Mouse (Mus musculus): Measurements from ENCODE around the gene Bag2. TPM values are rescaled to one million over a fixed set of nuclear protein-coding genes. Genes with fewer than 3 reads are reported as not detected.
"Not testable (repeated sequence)": the region's sequence is repeated elsewhere in the genome, so short reads cannot be mapped to it uniquely, and the experiment has no call there.

Gene Bag2
- polyA plus RNA-seq, 1 experiment from 2014 or later = 29.6 TPM

- ATAC-seq (ENCODE audit: low FRiP score) (no peak), DNase-seq (ENCODE audit: low spot score, missing footprints) (no peak)
- H3K27ac ChIP-seq (ENCODE audit: low read depth, low read length) = no peak overlapping the region
- no peaks in the 10 kb centered on the region; the same call in 1 of the 2 replicates for H3K27me3 ChIP-seq (ENCODE audit: control insufficient read depth, insufficient read depth, low read length)
- H3K36me3 ChIP-seq (ENCODE audit: control insufficient read depth, insufficient read depth, low read length) = no peaks in the 10 kb centered on the region
- H3K9ac ChIP-seq (ENCODE audit: low read length) = no peak overlapping the region
- H3K4me1 ChIP-seq (ENCODE audit: control insufficient read depth, insufficient read depth, low read length) = peaks cover 11% of the 10 kb centered on the region
- no peak overlapping the region for H3K4me2 ChIP-seq
- H3K4me3 ChIP-seq (ENCODE audit: low read depth, low read length) = no peak overlapping the region
- no peaks in the 10 kb centered on the region for H3K9me3 ChIP-seq (ENCODE audit: control insufficient read depth, low read length)
- 92% methylated on average over 7 of the region's 7 CpGs for WGBS
These were observed 1.8 kb downstream of the Bag2 start for GRCm38 (mm10) chr1:33755799-33756198.

DNA sequence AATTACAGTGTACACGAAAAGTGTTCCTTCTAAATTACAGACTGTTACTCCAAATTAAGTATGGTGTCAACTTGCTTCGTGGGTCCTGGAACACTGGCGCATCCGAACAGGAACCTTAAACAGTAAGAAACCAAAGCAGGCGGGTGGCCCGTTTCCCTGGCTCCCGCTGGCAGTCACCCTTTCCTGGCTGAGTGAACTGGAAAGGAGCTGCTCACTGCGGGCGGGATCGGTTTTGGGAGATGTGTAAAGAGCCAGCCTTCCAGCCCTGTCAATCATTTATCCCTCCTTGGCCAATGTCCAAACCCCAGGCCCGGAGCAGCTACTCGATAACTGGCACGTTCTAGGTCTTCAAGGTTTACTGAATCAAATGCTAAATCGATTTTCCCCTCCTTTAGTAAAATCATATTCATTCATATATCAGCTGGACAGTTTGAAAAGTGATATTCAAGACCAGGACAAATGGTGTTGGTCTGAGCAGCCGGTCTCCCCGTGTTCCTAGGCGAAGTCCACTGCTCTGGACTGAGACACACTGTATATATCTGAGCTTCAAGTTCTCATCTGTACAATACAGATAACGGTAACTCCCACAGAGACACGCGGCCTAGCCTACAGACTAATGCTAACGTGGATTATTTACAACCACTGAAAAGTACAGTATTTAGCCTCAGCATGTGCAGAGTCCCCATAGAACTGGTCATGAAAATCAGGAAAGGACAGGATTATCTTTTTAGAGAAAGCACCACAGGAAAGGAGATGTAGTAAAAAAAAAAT is 2.4 kb downstream of the Bag2 start:
- Histone ChIP-seq H3K4me1 (ENCODE audit: control insufficient read depth, insufficient read depth, low read length) (peaks cover 11% of the 10 kb centered on the region), H3K27ac (ENCODE audit: low read depth, low read length) (no peak overlapping the region), H3K9me3 (ENCODE audit: control insufficient read depth, low read length) (no peaks in the 10 kb centered on the region), H3K4me3 (ENCODE audit: low read depth, low read length) (no peak overlapping the region), H3K4me2 (no peak overlapping the region), H3K9ac (ENCODE audit: low read length) (no peak overlapping the region), H3K36me3 (ENCODE audit: control insufficient read depth, insufficient read depth, low read length) (no peaks in the 10 kb centered on the region), H3K27me3 (ENCODE audit: control insufficient read depth, insufficient read depth, low read length) (no peaks in the 10 kb centered on the region; the same call in 1 of the 2 replicates)
- 91% methylated on average over 21 of the region's 21 CpGs for WGBS
- DNase-seq (ENCODE audit: low spot score, missing footprints) (no peak), ATAC-seq (ENCODE audit: low FRiP score) (no peak)

DNA sequence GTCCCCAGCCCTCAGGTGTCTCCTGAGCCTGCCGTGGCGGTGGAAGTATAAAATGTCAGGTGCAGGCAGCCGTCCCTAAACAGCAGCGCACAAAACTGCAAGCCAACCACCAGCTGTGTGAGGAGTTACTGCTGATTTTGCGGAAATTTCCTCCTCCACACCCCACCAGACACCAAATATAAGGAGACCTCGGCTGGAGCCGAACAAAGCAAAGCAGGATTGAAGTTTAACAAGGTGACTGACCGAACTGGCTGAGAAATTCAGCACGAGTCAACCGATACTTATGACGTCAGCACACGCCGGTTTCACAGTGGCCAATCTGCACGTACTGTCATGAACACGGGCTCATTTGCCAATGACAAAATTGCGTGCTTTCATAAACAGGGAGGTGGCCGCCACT is 3.5 kb downstream of the Bag2 start:
- no peak for ATAC-seq (ENCODE audit: low FRiP score)
- Histone ChIP-seq H3K4me2 (no peak overlapping the region), H3K4me1 (ENCODE audit: control insufficient read depth, insufficient read depth, low read length) (peaks cover 11% of the 10 kb centered on the region), H3K36me3 (ENCODE audit: control insufficient read depth, insufficient read depth, low read length) (no peaks in the 10 kb centered on the region), H3K27ac (ENCODE audit: low read depth, low read length) (no peak overlapping the region), H3K9me3 (ENCODE audit: control insufficient read depth, low read length) (no peaks in the 10 kb centered on the region), H3K27me3 (ENCODE audit: control insufficient read depth, insufficient read depth, low read length) (no peaks in the 10 kb centered on the region; the same call in 1 of the 2 replicates), H3K9ac (ENCODE audit: low read length) (no peak overlapping the region), H3K4me3 (ENCODE audit: low read depth, low read length) (no peak overlapping the region)
- no peak for DNase-seq (ENCODE audit: low spot score, missing footprints)
- 95% methylated on average over 17 of the region's 17 CpGs for WGBS

GRCm38 (mm10) chr1:33751283-33751682 is 6.3 kb downstream of the Bag2 start:
- no peak for DNase-seq (ENCODE audit: low spot score, missing footprints)
- H3K4me1 ChIP-seq (ENCODE audit: control insufficient read depth, insufficient read depth, low read length) = no peaks in the 10 kb centered on the region; the same call in 1 of the 2 replicates
- H3K4me2 ChIP-seq = no peak overlapping the region
- no peak overlapping the region for H3K27ac ChIP-seq (ENCODE audit: low read depth, low read length)
- no peaks in the 10 kb centered on the region for H3K9me3 ChIP-seq (ENCODE audit: control insufficient read depth, low read length)
- H3K9ac ChIP-seq (ENCODE audit: low read length) = no peak overlapping the region
- ATAC-seq (ENCODE audit: low FRiP score) = no peak
- no peaks in the 10 kb centered on the region for H3K36me3 ChIP-seq (ENCODE audit: control insufficient read depth, insufficient read depth, low read length)
- H3K27me3 ChIP-seq (ENCODE audit: control insufficient read depth, insufficient read depth, low read length) = no peaks in the 10 kb centered on the region
- WGBS = 95% methylated on average over 10 of the region's 10 CpGs
- no peak overlapping the region for H3K4me3 ChIP-seq (ENCODE audit: low read depth, low read length)

- H3K4me1 ChIP-seq (ENCODE audit: control insufficient read depth, insufficient read depth, low read length); H3K9me3 ChIP-seq (ENCODE audit: control insufficient read depth, low read length); DNase-seq (ENCODE audit: low spot score, missing footprints); H3K9ac ChIP-seq (ENCODE audit: low read length); H3K27ac ChIP-seq (ENCODE audit: low read depth, low read length); H3K4me3 ChIP-seq (ENCODE audit: low read depth, low read length); H3K27me3 ChIP-seq (ENCODE audit: control insufficient read depth, insufficient read depth, low read length); H3K36me3 ChIP-seq (ENCODE audit: control insufficient read depth, insufficient read depth, low read length); ATAC-seq (ENCODE audit: low FRiP score); H3K4me2 ChIP-seq: not testable (repeated sequence)
- 92% methylated on average over 4 of the region's 4 CpGs for WGBS
These were observed 7.9 kb downstream of the Bag2 start for GRCm38 (mm10) chr1:33749709-33750108.

DNA sequence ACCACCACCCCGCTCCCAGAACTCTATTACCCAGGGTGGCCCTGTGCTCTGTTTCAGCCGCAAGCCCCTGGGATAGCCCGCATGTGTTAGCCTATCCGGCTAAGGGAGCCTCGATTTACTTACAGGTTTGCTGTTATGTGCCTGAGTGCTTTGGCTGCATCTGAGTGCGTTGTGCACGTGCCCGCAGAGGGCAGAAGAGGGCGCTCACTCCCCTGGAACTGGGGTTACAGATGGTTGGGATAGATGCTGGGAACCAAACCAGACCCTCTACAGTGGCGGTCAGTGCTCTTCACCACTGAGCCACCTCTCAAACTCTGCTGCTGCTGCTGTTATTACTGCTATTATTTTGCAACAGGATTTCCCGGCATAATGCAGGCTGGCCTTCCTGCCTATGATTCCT is 8.5 kb downstream of the Bag2 start:
- H3K9me3 ChIP-seq (ENCODE audit: control insufficient read depth, low read length) = no peaks in the 10 kb centered on the region
- no peak for DNase-seq (ENCODE audit: low spot score, missing footprints)
- H3K4me1 ChIP-seq (ENCODE audit: control insufficient read depth, insufficient read depth, low read length) = no peaks in the 10 kb centered on the region
- ATAC-seq (ENCODE audit: low FRiP score) = no peak
- H3K9ac ChIP-seq (ENCODE audit: low read length) = no peak overlapping the region
- H3K4me3 ChIP-seq (ENCODE audit: low read depth, low read length) = no peak overlapping the region
- H3K36me3 ChIP-seq (ENCODE audit: control insufficient read depth, insufficient read depth, low read length) = no peaks in the 10 kb centered on the region
- no peak overlapping the region for H3K27ac ChIP-seq (ENCODE audit: low read depth, low read length)
- H3K27me3 ChIP-seq (ENCODE audit: control insufficient read depth, insufficient read depth, low read length) = no peaks in the 10 kb centered on the region
- no peak overlapping the region for H3K4me2 ChIP-seq
- WGBS = 96% methylated on average over 11 of the region's 11 CpGs

DNA sequence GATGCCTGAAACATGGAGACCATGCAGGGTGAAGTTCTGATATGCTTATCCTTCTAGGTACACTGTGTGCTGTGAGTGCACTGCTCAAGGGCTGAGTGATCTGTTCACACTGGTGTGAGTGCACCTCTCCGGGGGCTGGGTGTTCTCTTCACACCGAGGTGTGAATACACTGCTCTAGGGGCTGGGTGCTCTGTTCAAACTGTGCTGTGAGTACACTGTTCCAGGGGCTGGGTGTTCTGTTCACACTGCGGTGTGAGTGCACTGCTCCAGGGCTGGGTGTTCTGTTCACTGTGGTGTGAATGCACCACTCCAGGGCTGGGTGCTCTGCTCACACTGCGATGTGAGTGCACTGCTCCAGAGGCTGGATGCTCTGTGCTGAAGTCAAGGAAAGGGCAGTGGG is 11.7 kb downstream of the Bag2 start:
- Histone ChIP-seq H3K4me1 (ENCODE audit: control insufficient read depth, insufficient read depth, low read length) (no peaks in the 10 kb centered on the region), H3K4me3 (ENCODE audit: low read depth, low read length) (no peak overlapping the region), H3K9me3 (ENCODE audit: control insufficient read depth, low read length) (no peaks in the 10 kb centered on the region), H3K27ac (ENCODE audit: low read depth, low read length) (no peak overlapping the region), H3K36me3 (ENCODE audit: control insufficient read depth, insufficient read depth, low read length) (no peaks in the 10 kb centered on the region), H3K27me3 (ENCODE audit: control insufficient read depth, insufficient read depth, low read length) (no peaks in the 10 kb centered on the region), H3K4me2 (no peak overlapping the region), H3K9ac (ENCODE audit: low read length) (no peak overlapping the region)
- peak; percentile 61 for DNase-seq (ENCODE audit: low spot score, missing footprints)
- 90% methylated on average over 4 of the region's 4 CpGs for WGBS
- ATAC-seq (ENCODE audit: low FRiP score) = no peak

DNA sequence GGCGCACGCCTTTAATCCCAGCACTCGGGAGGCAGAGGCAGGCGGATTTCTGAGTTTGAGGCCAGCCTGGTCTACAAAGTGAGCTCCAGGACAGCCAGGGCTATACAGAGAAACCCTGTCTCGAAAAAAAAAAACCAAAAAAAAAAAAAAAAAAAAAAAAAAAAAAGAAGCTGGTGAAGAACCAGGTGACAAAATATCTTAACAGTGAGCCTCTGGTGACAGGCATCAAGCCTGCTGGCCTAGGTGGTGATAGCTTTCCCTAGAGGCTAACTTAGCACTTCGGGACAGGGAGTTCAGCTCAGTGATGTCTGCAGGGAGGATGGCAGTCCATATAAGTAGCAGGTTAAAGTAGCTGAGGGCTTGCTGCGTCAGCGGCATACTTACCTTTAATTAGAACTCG is 12.8 kb downstream of the Bag2 start:
- not testable (repeated sequence) for H3K4me2 ChIP-seq; H3K9ac ChIP-seq (ENCODE audit: low read length); ATAC-seq (ENCODE audit: low FRiP score); DNase-seq (ENCODE audit: low spot score, missing footprints); H3K4me3 ChIP-seq (ENCODE audit: low read depth, low read length); H3K27ac ChIP-seq (ENCODE audit: low read depth, low read length); H3K9me3 ChIP-seq (ENCODE audit: control insufficient read depth, low read length); H3K27me3 ChIP-seq (ENCODE audit: control insufficient read depth, insufficient read depth, low read length); H3K4me1 ChIP-seq (ENCODE audit: control insufficient read depth, insufficient read depth, low read length); H3K36me3 ChIP-seq (ENCODE audit: control insufficient read depth, insufficient read depth, low read length)
- WGBS = 93% methylated on average over 9 of the region's 9 CpGs

DNA sequence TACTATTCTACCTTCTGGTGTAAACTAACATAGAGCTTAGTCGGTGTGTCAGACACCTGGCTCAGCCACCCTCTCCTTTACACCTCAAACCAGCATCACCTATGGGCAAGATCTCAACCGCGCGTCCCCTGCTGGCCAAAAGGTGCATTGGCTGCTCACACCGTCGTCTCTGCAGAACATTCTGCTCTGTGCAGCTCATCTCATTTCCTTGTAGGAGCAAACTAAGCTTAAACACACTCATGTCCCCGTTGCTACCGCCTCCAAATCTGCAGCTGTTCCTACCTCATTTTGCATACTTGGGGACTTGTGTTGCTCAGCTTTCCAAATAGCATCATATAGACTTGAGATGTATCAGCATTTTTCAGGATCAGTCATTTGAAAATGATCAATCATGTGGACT is 14.7 kb downstream of the Bag2 start:
- no peaks in the 10 kb centered on the region for H3K27me3 ChIP-seq (ENCODE audit: control insufficient read depth, insufficient read depth, low read length)
- WGBS = 21% methylated on average over 8 of the region's 8 CpGs
- H3K27ac ChIP-seq (ENCODE audit: low read depth, low read length) = no peak overlapping the region
- no peak overlapping the region for H3K9ac ChIP-seq (ENCODE audit: low read length)
- H3K36me3 ChIP-seq (ENCODE audit: control insufficient read depth, insufficient read depth, low read length) = peaks cover 2% of the 10 kb centered on the region; the same call in 1 of the 2 replicates
- H3K4me1 ChIP-seq (ENCODE audit: control insufficient read depth, insufficient read depth, low read length) = no peaks in the 10 kb centered on the region
- ATAC-seq (ENCODE audit: low FRiP score) (no peak; the same call in 1 of the 2 replicates), DNase-seq (ENCODE audit: low spot score, missing footprints) (no peak)
- no peaks in the 10 kb centered on the region for H3K9me3 ChIP-seq (ENCODE audit: control insufficient read depth, low read length)
- no peak overlapping the region for H3K4me3 ChIP-seq (ENCODE audit: low read depth, low read length)
- H3K4me2 ChIP-seq = no peak overlapping the region
